Mouse (Mus musculus) lung, embryonic 14.5 days (tissue): Measurements from ENCODE around the gene Pappa. TPM values are rescaled to one million over a fixed set of nuclear protein-coding genes. Genes with fewer than 3 reads are reported as not detected.

Source experiments
- ATAC-seq: fragments of 200-750 bp; cut with Nextera tagmentation; 2 replicates; pipeline ENCODE4 v1.8.0; 2017; ENCODE audit warnings: mild to moderate bottlenecking, moderate TSS enrichment, moderate library complexity; ENCODE audit not compliant: insufficient read depth
- DNase-seq: peaks from one replicate; pipeline ENCODE4 v3.0.0-alpha.2; 2015
- H3K27ac ChIP-seq: fragments of 300-500 bp; sonication (generic); 2 replicates; pipeline ENCODE4 v1.5.1; 2014; ENCODE audit warnings: low read depth, mild to moderate bottlenecking, moderate library complexity
- H3K27me3 ChIP-seq: fragments of 300-500 bp; sonication (generic); 2 replicates; pipeline ENCODE4 v1.6.1; 2014; ENCODE audit warnings: low read length, control low read depth; ENCODE audit not compliant: insufficient read depth
- H3K36me3 ChIP-seq: fragments of 300-500 bp; sonication (generic); 2 replicates; pipeline ENCODE4 v1.6.1; 2014; ENCODE audit warnings: control low read depth; ENCODE audit not compliant: insufficient read depth
- H3K4me1 ChIP-seq: fragments of 300-500 bp; sonication (generic); 2 replicates; pipeline ENCODE4 v1.6.1; 2014; ENCODE audit warnings: antibody characterized with exemption, control low read depth; ENCODE audit not compliant: insufficient read depth
- H3K4me2 ChIP-seq: fragments of 300-500 bp; sonication (generic); 2 replicates; pipeline ENCODE4 v1.6.1; 2014; ENCODE audit warnings: mild to moderate bottlenecking
- H3K4me3 ChIP-seq: fragments of 300-500 bp; sonication (generic); 2 replicates; pipeline ENCODE4 v1.5.1; 2014; ENCODE audit warnings: low read depth, low read length
- H3K9ac ChIP-seq: fragments of 300-500 bp; sonication (generic); 2 replicates; pipeline ENCODE4 v1.6.1; 2014
- H3K9me3 ChIP-seq: fragments of 300-500 bp; sonication (generic); 2 replicates; pipeline ENCODE4 v1.6.1; 2016; ENCODE audit warnings: low read depth, low read length, control low read depth
- CTCF ChIP-seq: IDR thresholded peaks from 2 replicates; pipeline ENCODE4 v1.5.1; 2016; ENCODE audit warnings: antibody characterized with exemption, low read depth
- WGBS: fragments of 180-500 bp; shearing (Covaris S2); extraction: QIAGEN DNeasy Blood & Tissue Kit; methylation state at CpG from one replicate; pipeline ENCODE4 v1.1.7; 2014; 5-methylcytosine and 5-hydroxymethylcytosine counted together
- polyA plus RNA-seq: library from polyadenylated mRNA; unstranded; fragments of >200 nt; fragmentation: Nextera tagmentation; extraction: Ambion mirVana; gene quantifications from 2 replicates; pipeline ENCODE4 v1.2.1, GENCODE M21; 2014

The Pappa gene
- polyA plus RNA-seq, 1 experiment from 2014 or later = 2.4 TPM

- no peak overlapping the region for H3K9ac ChIP-seq
- DNase-seq = no peak
- WGBS = 71% methylated on average over 5 of the region's 5 CpGs
- no peaks in the 10 kb centered on the region for H3K36me3 ChIP-seq
- no peaks in the 10 kb centered on the region for H3K27me3 ChIP-seq
- no peaks in the 10 kb centered on the region for H3K4me1 ChIP-seq
- H3K4me3 ChIP-seq = no peak overlapping the region
- no peaks in the 10 kb centered on the region for H3K9me3 ChIP-seq
- H3K4me2 ChIP-seq = no peak overlapping the region
- no peak for TF ChIP-seq CTCF
- H3K27ac ChIP-seq = no peak overlapping the region
- no peak for ATAC-seq
Observed at GRCm38 (mm10) chr4:65135109-65135508, 11.1 kb downstream of the Pappa start.

GRCm38 (mm10) chr4:65136541-65136940 lies 12.6 kb downstream of the Pappa start:
- WGBS = 71% methylated on average over 3 of the region's 3 CpGs

GRCm38 (mm10) chr4:65146936-65147335 lies 23.0 kb downstream of the Pappa start:
- DNase-seq = peak; percentile 85

More at GRCm38 (mm10) chr4:65136541-65136940, 12.6 kb downstream of the Pappa start:
- Histone ChIP-seq H3K27me3 (no peaks in the 10 kb centered on the region), H3K9ac (no peak overlapping the region), H3K27ac (no peak overlapping the region), H3K4me3 (no peak overlapping the region), H3K9me3 (no peaks in the 10 kb centered on the region), H3K36me3 (no peaks in the 10 kb centered on the region), H3K4me2 (no peak overlapping the region), H3K4me1 (no peaks in the 10 kb centered on the region)
- no peak for TF ChIP-seq CTCF
- DNase-seq (no peak), ATAC-seq (no peak)

GRCm38 (mm10) chr4:65153601-65154000 lies 29.6 kb downstream of the Pappa start:
- ATAC-seq (peak; percentile 28; the same call in 1 of the 2 replicates), DNase-seq (peak; percentile 61)
- Histone ChIP-seq H3K9ac (no peak overlapping the region), H3K27ac (no peak overlapping the region), H3K9me3 (no peaks in the 10 kb centered on the region), H3K4me2 (no peak overlapping the region), H3K4me3 (no peak overlapping the region), H3K4me1 (no peaks in the 10 kb centered on the region), H3K36me3 (no peaks in the 10 kb centered on the region), H3K27me3 (no peaks in the 10 kb centered on the region)
- WGBS = 40% methylated on average over 2 of the region's 2 CpGs
- TF ChIP-seq CTCF = no peak

More at GRCm38 (mm10) chr4:65146936-65147335, 23.0 kb downstream of the Pappa start:
- Histone ChIP-seq H3K36me3 (no peaks in the 10 kb centered on the region), H3K27me3 (no peaks in the 10 kb centered on the region), H3K9me3 (no peaks in the 10 kb centered on the region), H3K4me2 (no peak overlapping the region), H3K27ac (no peak overlapping the region), H3K4me3 (no peak overlapping the region), H3K9ac (no peak overlapping the region), H3K4me1 (no peaks in the 10 kb centered on the region)
- 33% methylated on average over 1 of the region's 1 CpGs for WGBS
- no peak for ATAC-seq
- no peak for TF ChIP-seq CTCF

GRCm38 (mm10) chr4:65156231-65156630 lies 32.3 kb downstream of the Pappa start:
- no peaks in the 10 kb centered on the region for H3K36me3 ChIP-seq
- no peaks in the 10 kb centered on the region for H3K27me3 ChIP-seq
- TF ChIP-seq CTCF = no peak
- H3K4me1 ChIP-seq = no peaks in the 10 kb centered on the region
- DNase-seq (peak; percentile 66), ATAC-seq (peak; percentile 24; the same call in 1 of the 2 replicates)
- 63% methylated on average over 10 of the region's 10 CpGs for WGBS
- H3K4me2 ChIP-seq = no peak overlapping the region
- H3K9ac ChIP-seq = no peak overlapping the region
- H3K9me3 ChIP-seq = no peaks in the 10 kb centered on the region
- no peak overlapping the region for H3K4me3 ChIP-seq
- no peak overlapping the region for H3K27ac ChIP-seq

GRCm38 (mm10) chr4:65158651-65159050 lies 34.7 kb downstream of the Pappa start:
- no peak for TF ChIP-seq CTCF
- H3K9me3 ChIP-seq = no peaks in the 10 kb centered on the region
- no peak overlapping the region for H3K27ac ChIP-seq
- ATAC-seq (no peak), DNase-seq (no peak)
- no peak overlapping the region for H3K4me2 ChIP-seq
- no peak overlapping the region for H3K4me3 ChIP-seq
- H3K27me3 ChIP-seq = no peaks in the 10 kb centered on the region
- no peaks in the 10 kb centered on the region for H3K4me1 ChIP-seq
- no peak overlapping the region for H3K9ac ChIP-seq
- 84% methylated on average over 3 of the region's 3 CpGs for WGBS
- H3K36me3 ChIP-seq = no peaks in the 10 kb centered on the region

- Histone ChIP-seq H3K4me3 (no peak overlapping the region), H3K27me3 (no peaks in the 10 kb centered on the region), H3K4me1 (no peaks in the 10 kb centered on the region), H3K9ac (no peak overlapping the region), H3K9me3 (no peaks in the 10 kb centered on the region), H3K4me2 (no peak overlapping the region), H3K36me3 (no peaks in the 10 kb centered on the region), H3K27ac (no peak overlapping the region)
- ATAC-seq (peak; percentile 41; the same call in 1 of the 2 replicates), DNase-seq (peak; percentile 13)
- no peak for TF ChIP-seq CTCF
- 63% methylated on average over 5 of the region's 5 CpGs for WGBS
Observed at GRCm38 (mm10) chr4:65159481-65159880, 35.5 kb downstream of the Pappa start.

- no peaks in the 10 kb centered on the region for H3K27me3 ChIP-seq
- no peak overlapping the region for H3K4me3 ChIP-seq
- H3K4me2 ChIP-seq = no peak overlapping the region
- H3K27ac ChIP-seq = no peak overlapping the region
- H3K9ac ChIP-seq = no peak overlapping the region
- no peaks in the 10 kb centered on the region for H3K4me1 ChIP-seq
- TF ChIP-seq CTCF = no peak
- H3K9me3 ChIP-seq = no peaks in the 10 kb centered on the region
- ATAC-seq = no peak
- no peaks in the 10 kb centered on the region for H3K36me3 ChIP-seq
- DNase-seq = peak; percentile 59
- WGBS = 40% methylated on average over 3 of the region's 3 CpGs
Observed at GRCm38 (mm10) chr4:65163698-65164097, 39.7 kb downstream of the Pappa start.
